Mouse (Mus musculus) myocyte (in vitro differentiated cells): Measurements from ENCODE around the gene Scrn3. TPM values are rescaled to one million over a fixed set of nuclear protein-coding genes. Genes with fewer than 3 reads are reported as not detected.

ENCODE experiments used
- H3K27me3 ChIP-seq: one replicate; pipeline ENCODE4 v1.6.1; 2011; ENCODE audit not compliant: control insufficient read depth, insufficient read depth, insufficient read length
- H3K36me3 ChIP-seq: one replicate; pipeline ENCODE4 v1.6.1; 2011; ENCODE audit not compliant: control insufficient read depth, insufficient read depth
- H3K4me2 ChIP-seq: one replicate; pipeline ENCODE4 v1.6.1; 2011; ENCODE audit warnings: low read depth, control low read depth
- H3K4me3 ChIP-seq: one replicate; pipeline ENCODE4 v1.5.1; 2011; ENCODE audit warnings: mild to moderate bottlenecking, control low read depth, moderate library complexity
- H3K79me2 ChIP-seq: one replicate; pipeline ENCODE4 v1.6.1; 2011; ENCODE audit not compliant: control insufficient read depth, insufficient read depth
- H3ac ChIP-seq: one replicate; pipeline ENCODE4 v1.6.1; 2011; ENCODE audit not compliant: control insufficient read depth, insufficient read length
- CEBPB ChIP-seq: IDR thresholded peaks from 2 replicates; pipeline ENCODE4 v1.6.1; 2011; ENCODE audit warnings: mild to moderate bottlenecking, moderate library complexity; ENCODE audit not compliant: poor library complexity, insufficient read depth, severe bottlenecking
- E2F4 ChIP-seq: IDR thresholded peaks from one replicate; pipeline ENCODE4 v1.6.1; 2011; ENCODE audit warnings: mild to moderate bottlenecking, control low read depth, moderate library complexity; ENCODE audit not compliant: insufficient read depth
- MAX ChIP-seq: IDR thresholded peaks from one replicate; pipeline ENCODE4 v1.6.1; 2011; ENCODE audit warnings: low read depth, mild to moderate bottlenecking, control low read depth
- MYOD1 ChIP-seq, 3 experiments: IDR thresholded peaks; one replicate each; pipeline ENCODE4 v1.6.1; 2011; ENCODE audit warnings: control low read depth in 2 of 3, low read depth in 2 of 3, mild to moderate bottlenecking in 2 of 3, moderate library complexity in 1 of 3; ENCODE audit not compliant: insufficient read length in 2 of 3, control insufficient read depth in 1 of 3
- MYOG ChIP-seq, 3 experiments: IDR thresholded peaks; one replicate each; pipeline ENCODE4 v1.6.1; 2011; ENCODE audit warnings: control low read depth in 2 of 3, low read depth in 2 of 3, mild to moderate bottlenecking in 2 of 3; ENCODE audit not compliant: insufficient read length in 2 of 3, control insufficient read depth in 1 of 3, insufficient read depth in 1 of 3
- POLR2A ChIP-seq: IDR thresholded peaks from one replicate; pipeline ENCODE4 v1.6.1; 2011; ENCODE audit warnings: low read depth, mild to moderate bottlenecking, control low read depth, moderate library complexity; ENCODE audit not compliant: insufficient read length
- POLR2AphosphoS2 ChIP-seq: IDR thresholded peaks from one replicate; pipeline ENCODE4 v1.6.1; 2011; ENCODE audit warnings: low read depth, control low read depth; ENCODE audit not compliant: insufficient read length
- REST ChIP-seq: IDR thresholded peaks from one replicate; pipeline ENCODE4 v1.6.1; 2011; ENCODE audit warnings: mild to moderate bottlenecking, control low read depth, moderate library complexity; ENCODE audit not compliant: insufficient read depth, insufficient read length
- SRF ChIP-seq: IDR thresholded peaks from one replicate; pipeline ENCODE4 v1.6.1; 2011; ENCODE audit warnings: low read depth; ENCODE audit not compliant: control insufficient read depth, insufficient read length
- TCF12 ChIP-seq: IDR thresholded peaks from one replicate; pipeline ENCODE4 v1.6.1; 2011; ENCODE audit warnings: mild to moderate bottlenecking, control low read depth; ENCODE audit not compliant: poor library complexity, insufficient read depth, severe bottlenecking
- TCF3 ChIP-seq: IDR thresholded peaks from one replicate; pipeline ENCODE4 v1.6.1; 2011; ENCODE audit warnings: low read depth, control low read depth; ENCODE audit not compliant: insufficient read length
- USF1 ChIP-seq: IDR thresholded peaks from one replicate; pipeline ENCODE4 v1.6.1; 2011; ENCODE audit warnings: low read depth, mild to moderate bottlenecking, control low read depth, moderate library complexity
- polyA plus RNA-seq: library from polyadenylated mRNA; unstranded; fragments of >200 nt; fragmentation: generic; extraction: Trizol; gene quantifications from one replicate; pipeline ENCODE4 v1.2.1, GENCODE M21; 2012; ENCODE audit warnings: missing spikeins

Gene Scrn3
- polyA plus RNA-seq, 1 experiment = 10.7 TPM

DNA sequence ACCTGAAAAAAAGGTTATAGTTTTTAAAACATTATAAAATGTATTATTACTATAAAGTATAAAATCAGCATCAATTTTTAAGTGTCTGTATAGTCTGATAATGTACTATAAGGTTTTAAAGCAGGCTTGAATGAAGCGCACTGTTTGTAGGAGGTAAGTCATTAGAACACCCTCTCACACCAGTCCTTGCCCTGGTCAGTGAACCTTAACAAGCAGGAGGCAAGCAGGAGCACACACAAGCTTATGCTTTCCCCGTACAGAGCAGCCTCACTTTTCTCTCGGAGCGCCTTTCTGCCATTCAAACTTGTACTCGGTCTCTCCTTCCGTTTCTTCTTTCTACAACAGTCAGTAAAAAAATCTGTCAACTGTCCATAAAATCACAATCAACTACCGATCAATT is 6.4 kb upstream of the Scrn3 start:
- no peak overlapping the region for H3K4me3 ChIP-seq
- H3ac ChIP-seq = no peak overlapping the region
- no peaks in the 10 kb centered on the region for H3K27me3 ChIP-seq
- H3K36me3 ChIP-seq = peaks cover 42% of the 10 kb centered on the region
- H3K79me2 ChIP-seq = peaks cover 3% of the 10 kb centered on the region
- TF ChIP-seq MAX (no peak), CEBPB (no peak), USF1 (no peak)
- no peak overlapping the region for H3K4me2 ChIP-seq

- no peaks in the 10 kb centered on the region for H3K27me3 ChIP-seq
- H3K79me2 ChIP-seq = peaks cover 13% of the 10 kb centered on the region
- H3K4me2 ChIP-seq = peak overlapping the region; percentile 66
- peak overlapping the region; percentile 97 for H3K4me3 ChIP-seq
- no peak for TF ChIP-seq MYOG (IDR thresholded peaks at IDR 0.05; ENCODE audit: control insufficient read depth in 1 of 3, insufficient read depth in 1 of 3, insufficient read length in 2 of 3, low read depth in 2 of 3)
- no peak for TF ChIP-seq MAX
- TF ChIP-seq SRF = no peak
- no peak for TF ChIP-seq E2F4
- TF ChIP-seq REST = no peak
- no peak for TF ChIP-seq USF1
- TF ChIP-seq POLR2AphosphoS2 = no peak
- H3ac ChIP-seq = no peak overlapping the region
- peaks cover 27% of the 10 kb centered on the region for H3K36me3 ChIP-seq
Measured at GRCm38 (mm10) chr2:73313117-73313501, 708 bp downstream of the Scrn3 start.

DNA sequence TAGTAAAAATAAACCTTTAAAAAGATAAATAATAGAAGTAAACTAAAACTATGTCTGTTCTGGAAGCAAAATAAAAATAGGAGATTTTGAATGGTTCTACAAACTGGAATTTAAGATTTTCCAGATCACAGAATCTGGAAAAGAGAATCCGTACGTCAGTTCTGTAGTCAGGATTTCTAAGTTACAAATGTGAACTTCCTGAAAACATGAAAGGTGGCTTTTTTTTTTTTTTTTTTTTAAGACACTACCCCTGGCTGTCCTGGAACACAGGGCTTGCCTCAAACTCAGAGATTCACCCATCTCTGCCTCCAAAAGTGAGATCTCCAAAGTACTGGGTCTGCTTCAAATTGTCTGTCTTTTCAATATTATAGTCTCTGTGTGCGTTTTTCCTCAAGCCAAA is 1.9 kb downstream of the Scrn3 start:
- Histone ChIP-seq H3ac (no peak overlapping the region), H3K79me2 (peaks cover 13% of the 10 kb centered on the region), H3K27me3 (no peaks in the 10 kb centered on the region), H3K4me2 (no peak overlapping the region), H3K36me3 (peaks cover 26% of the 10 kb centered on the region), H3K4me3 (no peak overlapping the region)
- no peak for TF ChIP-seq POLR2AphosphoS2
- no peak for TF ChIP-seq TCF12
- no peak for TF ChIP-seq REST
- no peak for TF ChIP-seq SRF
- TF ChIP-seq MYOD1 (IDR thresholded peaks at IDR 0.05; ENCODE audit: control insufficient read depth in 1 of 3, insufficient read length in 2 of 3, low read depth in 2 of 3) = no peak
- no peak for TF ChIP-seq MAX
- no peak for TF ChIP-seq USF1

- no peaks in the 10 kb centered on the region for H3K79me2 ChIP-seq
- H3K4me2 ChIP-seq = no peak overlapping the region
- no peaks in the 10 kb centered on the region for H3K27me3 ChIP-seq
- H3K4me3 ChIP-seq = no peak overlapping the region
- H3K36me3 ChIP-seq = peaks cover 25% of the 10 kb centered on the region
- TF ChIP-seq E2F4 (no peak), MYOG (IDR thresholded peaks at IDR 0.05; ENCODE audit: control insufficient read depth in 1 of 3, insufficient read depth in 1 of 3, insufficient read length in 2 of 3, low read depth in 2 of 3) (no peak), REST (no peak), USF1 (no peak), MYOD1 (IDR thresholded peaks at IDR 0.05; ENCODE audit: control insufficient read depth in 1 of 3, insufficient read length in 2 of 3, low read depth in 2 of 3) (no peak), SRF (no peak), POLR2AphosphoS2 (no peak), TCF12 (no peak), TCF3 (no peak), POLR2A (no peak), MAX (no peak), CEBPB (no peak)
- no peak overlapping the region for H3ac ChIP-seq
Measured at GRCm38 (mm10) chr2:73317426-73317825, 5.0 kb downstream of the Scrn3 start.

DNA sequence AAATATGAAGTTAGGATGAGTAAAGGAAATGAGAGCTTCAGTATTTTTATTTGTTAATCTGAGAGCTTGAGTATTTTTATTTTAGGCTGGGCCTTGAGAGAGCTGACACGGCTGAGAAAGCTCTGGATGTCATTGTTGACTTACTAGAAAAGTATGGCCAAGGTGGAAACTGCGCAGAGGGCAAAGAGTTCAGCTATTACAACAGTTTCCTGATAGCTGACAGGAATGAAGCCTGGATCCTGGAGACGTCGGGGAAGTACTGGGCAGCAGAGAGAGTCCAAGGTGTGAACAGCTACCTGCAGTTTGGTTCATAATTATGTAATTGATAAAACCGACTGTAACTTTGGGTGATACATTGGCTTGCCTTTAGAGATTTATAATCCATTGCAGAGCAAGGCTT is 6.8 kb downstream of the Scrn3 start:
- TF ChIP-seq POLR2AphosphoS2 = no peak
- TF ChIP-seq TCF3 = no peak
- no peak for TF ChIP-seq E2F4
- no peak for TF ChIP-seq MYOG (IDR thresholded peaks at IDR 0.05; ENCODE audit: control insufficient read depth in 1 of 3, insufficient read depth in 1 of 3, insufficient read length in 2 of 3, low read depth in 2 of 3)
- no peak for TF ChIP-seq SRF
- no peak for TF ChIP-seq CEBPB
- no peak for TF ChIP-seq MYOD1 (IDR thresholded peaks at IDR 0.05; ENCODE audit: control insufficient read depth in 1 of 3, insufficient read length in 2 of 3, low read depth in 2 of 3)
- TF ChIP-seq MAX = no peak
- TF ChIP-seq POLR2A = no peak
- no peak for TF ChIP-seq REST
- TF ChIP-seq USF1 = no peak
- no peak for TF ChIP-seq TCF12

More for the DNA sequence above, 6.8 kb downstream of the Scrn3 start:
- no peaks in the 10 kb centered on the region for H3K27me3 ChIP-seq
- H3K4me3 ChIP-seq = no peak overlapping the region
- H3K79me2 ChIP-seq = no peaks in the 10 kb centered on the region
- H3ac ChIP-seq = no peak overlapping the region
- no peak overlapping the region for H3K4me2 ChIP-seq
- peaks cover 25% of the 10 kb centered on the region for H3K36me3 ChIP-seq
